Mouse (Mus musculus) v-Abl transformed pro-B cells (cell line): ENCODE measurements at regions not wholly inside any gene's neighbourhood (a gene's known extent, or its start where the extent isn't known, plus 50 kb on each side); places are given as distances from the start of the nearest gene placed in this dataset.
"Not testable (repeated sequence)": the region's sequence is repeated elsewhere in the genome, so short reads cannot be mapped to it uniquely, and the experiment has no call there.

Experiments
- in situ Hi-C, 2 experiments: fragments of 400-800 bp; cut with MboI; formaldehyde crosslinking; loops; one replicate each; pipeline ENCODE4 v1.15.1; 2025; ENCODE audit not compliant: unreplicated experiment in 2 of 2

DNA sequence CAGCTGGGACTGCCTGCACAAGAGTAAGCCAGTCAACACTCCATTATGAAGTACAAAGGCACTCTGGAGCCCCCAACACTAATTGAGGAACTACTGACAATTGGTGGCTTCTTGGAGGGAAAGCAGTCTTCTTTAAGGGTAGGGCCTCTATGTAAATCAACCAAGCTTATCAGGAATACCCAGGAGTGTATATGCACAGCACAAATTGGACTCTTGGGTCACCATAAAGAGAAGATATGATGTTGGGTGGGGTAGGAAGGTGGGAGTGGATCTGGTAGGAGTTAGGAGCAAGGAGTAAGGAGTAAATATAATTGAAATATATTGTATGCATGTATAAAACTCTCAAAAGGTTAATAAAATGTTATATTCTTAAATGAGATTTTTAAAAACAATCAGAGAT lies 587.7 kb downstream of the Pdcd6ip start:
- in situ Hi-C loops = no loop called here

DNA sequence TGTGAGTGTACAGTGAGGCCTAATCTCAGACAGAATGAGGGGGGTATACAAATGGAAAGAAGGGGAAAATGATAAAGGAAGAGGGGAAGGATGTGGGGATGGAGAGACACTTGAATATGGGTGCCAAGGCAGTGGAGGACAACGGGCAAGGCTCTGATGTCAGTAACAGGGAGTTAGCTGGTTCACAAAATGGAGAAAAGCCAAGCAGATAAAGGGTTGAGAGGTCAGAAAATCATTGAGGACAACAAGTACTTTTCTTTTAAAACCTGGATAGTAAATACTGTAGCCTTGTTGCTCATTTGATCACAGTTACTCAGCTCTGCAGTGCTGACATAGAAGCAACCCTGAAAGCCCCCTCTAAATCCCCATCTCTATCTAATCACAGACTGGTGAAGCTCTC lies 588.3 kb downstream of the Pdcd6ip start:
- in situ Hi-C loops = no loop called here

DNA sequence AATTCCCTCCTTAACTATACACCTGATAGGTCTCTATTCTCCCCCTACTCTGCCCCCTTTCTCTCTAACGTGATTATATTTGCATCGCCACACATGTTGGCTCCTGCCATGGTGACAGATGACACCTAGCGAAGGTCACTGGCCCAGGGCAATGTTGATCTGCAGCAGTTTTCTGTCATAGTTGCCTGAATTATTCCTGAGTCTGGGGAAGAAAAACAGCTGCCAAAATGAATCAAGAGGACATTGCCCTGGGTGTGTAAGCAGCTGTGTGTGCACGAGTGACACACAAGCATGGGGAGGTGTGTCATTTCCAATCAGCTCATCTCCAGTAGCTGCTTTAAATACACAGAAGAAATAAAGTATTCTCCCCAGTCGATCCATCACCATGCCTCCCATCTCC lies 592.5 kb downstream of the Pdcd6ip start:
- in situ Hi-C loops = no loop called here

DNA sequence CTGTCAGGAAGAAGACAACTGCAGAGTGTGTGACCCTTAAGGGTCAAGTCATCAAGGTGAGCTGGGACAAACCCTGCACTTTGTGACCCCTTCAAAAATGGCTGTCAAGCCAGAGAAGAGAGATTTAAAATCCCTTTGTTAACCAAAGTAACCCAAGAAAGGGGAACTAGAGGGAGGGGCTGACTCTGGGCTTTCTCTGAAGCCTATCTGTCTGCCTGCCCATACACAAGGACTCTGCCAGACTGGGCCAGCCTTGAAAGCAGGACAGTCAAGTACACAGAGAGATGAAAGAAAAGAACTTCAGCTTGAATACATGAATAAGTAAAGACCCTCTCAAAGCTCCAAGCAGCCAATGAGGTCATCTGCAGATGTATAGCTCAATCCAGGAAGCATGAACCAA lies 595.3 kb downstream of the Pdcd6ip start:
- in situ Hi-C loops = no loop called here

DNA sequence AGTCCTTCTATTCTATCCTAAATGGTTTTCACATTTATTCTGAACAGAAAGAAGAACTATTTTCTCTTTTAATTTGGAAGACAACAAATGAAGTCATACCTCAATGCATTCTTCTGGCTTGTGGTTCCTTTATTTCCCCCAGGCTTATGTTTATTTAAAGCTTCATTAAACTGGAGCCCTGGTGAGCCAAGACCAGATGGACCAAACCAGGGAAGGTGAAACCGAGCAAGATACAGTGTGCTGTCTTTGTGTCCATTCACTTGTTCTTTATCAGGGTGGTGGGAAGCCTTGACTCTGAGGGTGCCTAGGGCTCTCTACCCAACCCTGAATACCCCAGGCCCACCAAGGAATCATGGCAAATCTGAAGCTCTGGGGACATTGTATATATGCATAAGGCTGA lies 606.3 kb downstream of the Pdcd6ip start:
- in situ Hi-C loops = no loop called here

DNA sequence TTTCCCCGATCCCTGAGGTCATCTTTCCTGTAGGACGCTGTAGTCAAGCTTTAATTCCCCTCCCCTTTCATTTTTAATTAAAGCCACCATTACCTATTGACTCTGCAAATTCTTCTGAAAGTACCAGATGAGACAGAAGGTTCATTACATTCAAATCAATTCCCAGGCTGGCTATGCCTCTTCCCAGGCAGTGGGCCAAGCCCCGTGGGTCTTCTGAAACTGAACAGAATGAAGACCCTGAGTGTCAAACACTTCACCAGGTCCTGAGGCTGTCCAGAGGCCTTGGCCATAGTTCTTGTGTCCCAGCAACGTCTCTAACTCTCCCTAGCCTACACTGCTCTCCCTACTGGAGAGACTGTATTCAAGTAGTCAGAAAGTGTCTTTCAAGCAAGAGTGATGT lies 607.4 kb downstream of the Pdcd6ip start:
- in situ Hi-C loops = no loop called here

DNA sequence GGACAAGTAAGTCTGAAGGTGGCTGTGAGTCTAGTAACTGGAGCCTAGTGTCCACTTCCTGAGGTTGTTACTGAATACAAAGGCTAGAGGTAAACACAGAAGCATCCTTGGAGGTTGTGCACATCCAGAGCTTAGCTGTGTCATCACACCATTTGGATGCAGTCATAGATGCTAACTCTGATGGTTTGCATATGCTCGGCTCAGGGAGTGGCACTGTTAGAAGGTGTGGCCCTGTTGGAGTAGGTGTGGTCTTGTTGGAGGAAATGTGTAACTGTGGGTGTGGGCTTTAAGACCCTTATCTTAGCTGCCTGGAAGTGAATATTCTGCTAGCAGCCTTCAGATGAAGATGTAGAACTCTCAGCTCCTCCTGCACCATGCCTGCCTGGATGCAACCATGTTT lies 612.6 kb downstream of the Pdcd6ip start:
- in situ Hi-C loops = not testable (repeated sequence)

DNA sequence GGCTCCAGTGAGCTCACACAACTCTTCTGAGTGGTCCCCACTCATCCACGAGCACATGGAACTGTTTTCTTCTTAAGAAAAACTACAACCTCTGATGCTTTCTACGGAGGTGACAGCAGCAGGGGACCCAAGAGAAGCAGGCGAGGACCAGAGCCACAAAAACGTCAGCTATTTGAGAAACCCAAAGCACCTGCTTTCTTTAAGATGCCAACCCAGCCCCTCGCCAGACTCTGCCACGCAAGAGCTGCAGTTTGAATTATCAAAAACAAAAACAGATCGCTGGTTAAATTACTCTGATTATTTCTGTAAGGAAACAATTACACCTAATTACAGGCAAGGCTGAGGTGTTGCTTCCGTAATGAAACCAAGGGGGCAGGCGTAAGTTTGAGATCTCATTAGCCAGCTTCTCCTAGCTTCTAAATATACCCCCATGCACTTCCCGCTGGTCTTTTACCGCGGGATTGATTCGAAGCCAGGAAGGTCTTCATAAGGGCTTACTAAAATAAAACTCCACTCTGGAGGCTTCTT lies 614.1 kb downstream of the Pdcd6ip start:
- in situ Hi-C loops = no loop called here

DNA sequence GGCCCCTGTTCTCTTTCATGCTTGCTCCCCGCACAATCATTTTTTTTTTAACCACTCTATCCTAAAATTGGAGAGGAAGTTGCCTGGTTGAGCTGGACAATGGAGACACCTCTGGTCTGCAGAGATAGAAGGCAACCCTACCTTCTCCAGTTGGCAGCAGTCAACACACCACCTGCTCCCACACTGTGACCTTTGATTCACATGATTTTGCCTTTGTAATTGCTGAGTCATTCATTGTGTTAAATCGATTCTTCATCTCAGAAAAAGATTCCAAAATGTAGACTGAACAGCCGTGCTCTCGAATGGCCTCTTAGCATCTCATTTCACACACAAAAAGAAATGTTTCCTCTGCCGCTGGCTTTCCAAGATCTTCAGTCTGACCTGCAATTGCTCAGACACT lies 616.2 kb downstream of the Pdcd6ip start:
- in situ Hi-C loops = no loop called here

DNA sequence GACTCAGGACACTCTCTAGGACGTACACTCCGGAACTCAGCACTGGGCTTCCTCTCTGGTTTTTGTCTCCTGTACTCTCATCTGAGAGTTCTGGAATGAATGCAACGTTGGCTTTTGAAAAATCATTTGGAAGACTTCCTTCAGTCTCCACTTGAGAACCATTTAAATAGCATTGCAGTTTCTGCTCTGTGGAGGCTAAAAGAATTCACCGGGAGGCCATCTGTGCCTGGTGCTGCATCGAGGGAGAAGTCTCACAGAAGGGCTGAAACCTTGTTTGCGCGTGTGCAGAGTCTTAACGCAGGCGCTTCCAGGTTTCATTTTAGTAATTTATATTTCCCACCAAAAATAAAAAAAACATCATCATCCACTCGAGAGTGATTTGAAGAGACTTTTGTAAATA lies 620.3 kb downstream of the Pdcd6ip start:
- in situ Hi-C loops = no loop called here

DNA sequence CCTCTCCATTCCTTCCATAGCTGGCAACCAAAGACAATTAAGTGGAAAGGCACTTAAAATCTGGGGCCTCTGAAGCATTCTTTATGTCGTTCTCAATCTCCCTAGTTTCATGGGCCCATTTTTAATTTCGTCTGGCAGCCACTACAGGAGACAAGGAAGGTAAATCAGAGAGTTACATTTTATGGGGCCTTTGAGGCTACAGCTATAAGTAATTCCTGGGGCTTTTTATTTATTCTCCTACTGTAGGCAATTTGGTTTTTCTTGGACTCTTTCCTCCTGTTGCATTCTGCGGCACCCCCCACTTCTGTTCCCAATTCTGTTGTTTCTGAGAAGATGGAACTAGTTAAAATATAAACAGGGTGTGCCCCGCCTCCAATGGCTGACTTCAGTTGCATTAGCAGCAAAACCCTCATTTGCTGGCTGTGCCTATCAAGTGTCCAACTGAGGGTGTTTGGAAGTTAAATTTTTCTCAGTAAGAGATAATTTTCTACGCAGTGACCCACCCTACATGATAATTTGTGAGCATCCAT lies 622.7 kb downstream of the Pdcd6ip start:
- in situ Hi-C loops = no loop called here

DNA sequence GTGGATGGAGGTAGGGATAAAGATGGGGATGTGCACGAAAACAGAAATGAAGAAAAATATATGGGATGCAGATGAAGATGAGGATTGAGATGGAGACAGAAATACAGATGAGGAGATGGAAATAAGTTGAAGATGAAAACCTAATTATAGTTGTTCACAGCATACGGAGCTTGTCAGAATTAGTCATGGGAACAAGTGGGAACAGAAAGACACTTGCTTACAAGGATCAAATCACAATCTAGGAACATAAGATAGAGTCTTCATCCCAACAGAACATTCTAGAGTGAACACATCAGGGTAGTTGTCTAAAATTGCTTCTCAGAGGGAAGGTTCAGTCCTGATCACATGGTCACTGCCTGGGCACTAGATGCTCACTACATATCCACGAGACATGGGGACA lies 633.2 kb downstream of the Pdcd6ip start:
- in situ Hi-C loops = no loop called here

DNA sequence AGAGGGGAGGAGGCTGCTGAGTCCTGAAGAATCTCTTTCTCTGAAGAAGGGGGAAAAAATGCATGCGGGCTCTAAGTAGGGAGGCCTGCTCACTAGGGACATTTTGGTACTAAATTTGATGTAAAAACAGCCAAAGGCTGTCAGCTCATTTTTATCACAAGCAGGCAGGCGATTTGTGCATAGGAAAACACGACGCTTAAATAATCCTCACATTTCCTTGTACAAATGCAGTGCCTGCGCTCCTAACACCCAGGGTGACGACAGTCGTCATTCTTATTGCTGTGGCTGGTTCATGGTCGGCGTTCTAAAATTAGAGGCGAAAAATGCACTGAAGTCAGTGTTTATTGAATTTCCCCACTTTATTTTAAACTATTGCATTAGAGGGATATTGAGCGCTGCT lies 650.6 kb downstream of the Pdcd6ip start:
- in situ Hi-C loops = no loop called here

DNA sequence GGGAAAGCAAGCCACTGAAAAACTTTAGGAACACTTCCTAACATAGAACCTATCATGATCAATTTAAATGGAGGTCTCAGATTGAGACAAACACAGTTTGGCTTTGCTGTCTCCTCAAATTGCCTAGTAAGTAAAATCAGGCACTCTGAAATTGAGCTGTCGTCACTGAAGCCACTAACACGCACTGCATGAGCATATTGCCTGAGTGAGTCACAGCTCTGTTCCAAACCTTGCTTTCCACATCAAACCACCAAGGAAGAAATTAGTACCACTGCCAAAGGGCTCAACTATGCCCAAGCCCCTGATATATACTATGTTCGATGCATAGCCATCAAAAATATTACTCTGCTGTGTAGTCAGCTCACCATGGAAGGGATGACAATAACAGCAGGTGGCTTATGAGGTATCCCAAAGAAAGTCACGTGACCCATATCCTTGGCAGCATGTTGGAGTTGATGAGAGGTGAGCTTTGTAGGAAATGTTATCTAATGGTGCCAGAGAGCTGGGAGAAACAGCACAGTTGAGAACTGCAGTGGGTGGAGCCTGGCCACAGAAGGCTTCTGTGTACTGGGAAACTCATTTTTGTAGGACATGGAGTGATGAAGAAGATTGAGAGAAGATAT lies 663.4 kb downstream of the Pdcd6ip start:
- in situ Hi-C loops = no loop called here

DNA sequence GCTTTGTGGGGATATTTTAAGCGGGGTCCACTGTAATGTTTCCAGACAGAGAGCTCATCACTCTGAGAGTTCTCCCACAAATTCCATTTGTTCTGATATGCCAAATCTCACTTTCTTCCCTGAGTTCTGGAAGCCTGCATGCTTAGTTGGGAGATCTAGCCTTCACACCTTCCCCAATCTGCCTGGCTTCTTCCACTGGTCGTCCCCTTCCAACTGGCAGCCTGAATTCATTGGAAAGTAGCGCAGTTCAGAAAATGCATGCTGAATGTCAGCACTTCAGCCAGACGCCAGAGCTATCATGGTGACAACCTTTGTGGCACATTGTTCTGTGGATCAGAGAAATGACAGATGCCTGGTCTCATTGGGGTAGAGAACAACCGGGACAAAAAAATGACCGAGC lies 667.2 kb downstream of the Pdcd6ip start:
- in situ Hi-C loops = no loop called here

DNA sequence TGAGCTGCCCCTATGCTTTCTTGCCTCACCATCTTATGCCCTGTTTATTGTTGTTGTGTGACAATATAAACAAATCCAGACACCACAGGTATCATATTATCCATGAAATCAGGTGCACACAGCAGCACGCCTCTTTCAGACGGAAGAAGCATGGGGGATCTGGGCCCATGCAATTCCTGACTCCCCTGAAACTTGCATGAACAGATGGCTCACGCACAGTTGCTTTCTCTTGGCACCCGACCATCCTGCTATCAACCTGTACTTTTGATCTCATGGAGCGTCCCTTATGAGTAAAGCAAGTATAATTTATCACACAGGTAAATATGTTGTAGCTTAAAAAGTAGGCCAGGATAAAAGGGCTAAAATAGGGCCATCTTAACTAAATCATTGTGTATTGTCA lies 674.1 kb downstream of the Pdcd6ip start:
- in situ Hi-C loops = no loop called here

DNA sequence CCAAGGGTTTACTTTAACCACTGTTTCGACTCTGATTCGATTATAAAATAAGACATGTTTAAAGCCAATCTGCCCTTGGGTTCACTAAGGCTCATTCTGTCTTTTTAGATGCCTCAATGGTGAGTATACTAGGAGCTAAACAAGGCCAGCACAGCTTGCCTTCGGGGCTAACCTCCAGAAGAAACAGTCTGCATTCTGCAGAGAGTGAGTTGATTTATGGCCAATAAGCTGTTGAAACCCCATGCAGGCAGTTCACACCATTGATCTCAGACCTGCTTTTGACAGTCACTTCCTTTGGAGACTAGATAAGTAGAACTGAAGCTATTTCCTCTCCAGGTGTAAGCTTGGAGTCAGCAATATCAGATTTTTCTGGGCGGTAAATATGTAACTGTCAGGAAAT lies 679.0 kb downstream of the Pdcd6ip start:
- in situ Hi-C loops = no loop called here

DNA sequence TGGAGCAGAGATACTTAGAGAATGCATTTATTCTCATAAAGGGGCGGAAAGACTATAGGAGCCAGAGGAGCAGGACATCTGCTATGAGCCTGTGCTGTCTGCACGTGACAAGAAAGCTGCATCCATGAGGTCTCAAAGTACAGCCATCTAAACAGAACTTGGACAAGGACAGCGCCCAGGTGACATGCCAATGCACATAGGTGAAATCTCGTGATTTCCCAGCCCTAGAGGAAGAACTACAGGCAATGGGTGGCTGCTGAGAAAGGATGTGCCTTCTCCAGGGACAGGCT lies 681.2 kb downstream of the Pdcd6ip start:
- in situ Hi-C loops = no loop called here

DNA sequence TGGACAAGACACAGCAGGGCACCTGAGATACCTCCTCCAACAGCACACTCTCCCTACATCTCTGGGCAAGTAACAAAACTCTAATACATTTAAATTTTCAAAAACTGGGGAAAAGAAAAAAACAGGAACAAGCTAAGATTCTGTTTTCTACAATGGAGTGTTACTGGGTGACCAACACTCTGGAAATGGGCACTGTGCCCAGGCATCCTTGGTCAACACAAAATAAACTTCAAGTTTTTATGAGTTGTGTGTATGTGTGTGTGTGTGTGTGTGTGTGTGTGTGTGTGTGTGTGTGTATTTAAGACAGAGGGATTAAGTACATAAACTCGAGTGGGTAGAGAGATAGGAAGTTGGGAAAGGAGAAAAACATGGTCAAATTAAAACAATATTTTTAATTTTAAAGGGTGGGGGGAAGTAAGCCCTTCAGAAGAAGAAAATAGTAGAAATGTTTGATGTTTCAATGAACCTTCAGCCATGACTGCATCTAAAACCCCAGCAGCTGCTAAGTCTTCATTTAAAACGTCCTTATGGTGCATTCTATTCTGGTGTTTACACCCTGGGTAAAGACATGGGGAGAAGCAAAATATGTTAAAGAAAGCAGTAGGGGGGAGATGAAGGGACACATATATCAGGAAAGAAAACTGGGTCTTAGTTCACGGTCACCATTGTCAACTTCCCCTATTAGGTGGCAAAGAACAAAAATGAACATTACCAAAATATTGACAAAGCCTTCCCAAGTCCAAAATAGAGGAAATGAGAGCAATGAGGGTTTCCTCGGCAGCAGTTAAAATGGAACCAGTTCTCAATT lies 681.8 kb downstream of the Pdcd6ip start:
- in situ Hi-C loops = no loop called here

DNA sequence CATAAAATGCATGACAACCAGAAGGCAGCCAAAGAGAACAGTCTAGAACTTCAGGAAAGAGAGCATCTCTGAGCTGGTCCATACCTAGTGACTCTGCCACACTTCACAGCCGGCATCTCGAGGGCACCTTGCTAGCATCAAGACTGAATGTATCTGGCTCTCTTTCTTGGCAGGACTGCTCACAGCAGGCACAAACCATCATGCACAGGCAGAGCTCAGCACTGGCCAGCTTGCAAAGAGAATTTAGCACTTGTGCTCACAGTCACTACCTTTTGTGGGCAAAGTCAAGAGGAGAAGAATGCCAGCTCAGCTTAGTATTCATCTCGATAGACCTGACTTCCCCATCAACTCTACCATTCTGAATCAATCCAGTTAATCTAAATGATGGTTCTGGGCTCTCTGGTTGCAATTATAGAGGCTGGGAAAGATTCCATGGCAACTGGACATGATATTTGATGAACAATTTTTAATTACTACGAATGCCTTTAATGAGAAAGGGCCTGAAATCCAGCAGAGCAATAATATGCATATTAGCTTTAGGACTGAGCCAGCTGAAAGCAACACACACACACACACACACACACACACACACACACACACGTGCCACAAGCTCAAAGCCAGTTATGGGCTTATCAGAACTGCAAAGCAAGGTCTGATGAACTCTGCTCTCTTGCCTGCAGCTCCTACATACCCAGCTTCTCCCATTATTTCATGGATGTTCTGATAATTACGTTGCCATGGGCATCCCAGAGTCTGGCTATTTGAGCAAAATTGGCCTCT lies 686.0 kb downstream of the Pdcd6ip start:
- in situ Hi-C loops = no loop called here

DNA sequence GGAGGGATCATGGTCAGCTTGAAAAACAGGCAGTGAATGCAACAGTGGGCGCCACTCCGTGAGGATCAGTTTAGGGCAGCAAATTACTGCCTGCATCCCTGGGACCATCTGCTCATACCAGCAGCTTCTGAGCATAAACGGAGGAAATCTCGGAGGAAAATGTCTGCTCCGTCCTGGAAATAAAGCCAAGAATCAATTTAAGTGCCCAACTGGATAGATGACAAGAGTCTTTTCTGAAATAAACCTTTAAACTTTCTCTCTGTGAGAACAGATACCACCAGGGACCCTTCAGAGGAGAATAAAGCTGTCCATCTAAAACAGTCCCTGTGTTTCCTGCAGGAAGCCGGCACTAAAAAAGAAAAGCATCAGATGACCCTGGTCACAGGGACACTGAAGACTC lies 688.5 kb downstream of the Pdcd6ip start:
- in situ Hi-C loops = no loop called here
